Mouse (Mus musculus) cerebellum, adult 2 months (tissue): ENCODE data around the gene Elmod2.

Source experiments
- CTCF ChIP-seq: fragments of 200-500 bp; IDR thresholded peaks from 2 replicates; pipeline ENCODE4 v1.5.1; 2011; ENCODE audit warnings: low read depth, mild to moderate bottlenecking, control low read depth, low read length, moderate library complexity, borderline replicate concordance; ENCODE audit not compliant: insufficient read depth
- POLR2A ChIP-seq: fragments of 200-500 bp; IDR thresholded peaks from 2 replicates; pipeline ENCODE4 v1.6.1; 2011; ENCODE audit warnings: low read length, control low read depth, borderline replicate concordance; ENCODE audit not compliant: insufficient read depth

DNA sequence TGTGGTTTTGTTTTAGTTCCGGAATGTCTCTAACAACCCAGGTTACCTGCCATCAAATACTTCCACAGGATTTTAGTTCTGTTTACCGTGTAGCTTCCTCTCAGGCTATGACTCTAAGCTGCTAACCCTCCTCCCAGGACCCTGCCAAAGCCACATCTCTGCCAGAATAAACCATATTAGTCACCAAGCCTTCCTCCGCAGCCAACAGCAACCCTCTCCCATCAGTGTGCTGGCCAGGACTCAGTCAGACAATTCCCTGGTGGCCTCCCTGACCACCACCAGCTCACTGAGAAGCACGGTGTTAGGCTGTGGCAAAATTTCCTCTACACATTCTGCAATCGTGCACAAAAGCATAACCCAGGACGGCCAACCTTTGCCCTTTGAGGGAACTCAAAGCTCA, 53.9 kb downstream of the Elmod2 start:
- TF ChIP-seq CTCF (no peak), POLR2A (no peak)
